Mouse (Mus musculus) mesoderm, embryonic 11.5 days (tissue): Measurements from ENCODE around the gene 1520401A03Rik.
"Not testable (repeated sequence)": the region's sequence is repeated elsewhere in the genome, so short reads cannot be mapped to it uniquely, and the experiment has no call there.

ENCODE experiments used
- DNase-seq: peaks from one replicate; pipeline ENCODE4 v3.0.0-alpha.2; 2012; ENCODE audit warnings: low read depth, low spot score

1520401A03Rik gene

GRCm38 (mm10) chr17:23722376-23723125 lies at the start of gene 1520401A03Rik:
Gene 1520401A03Rik (minus strand): TSS chr17:23722783.
- DNase-seq = no peak

- DNase-seq = not testable (repeated sequence)
These were observed 49.6 kb upstream of the 1520401A03Rik start for GRCm38 (mm10) chr17:23772219-23772556.

- peak; percentile 99 for DNase-seq
These were observed 49.0 kb upstream of the 1520401A03Rik start, which contains the start of gene Flywch1 for GRCm38 (mm10) chr17:23771284-23772218. Gene Flywch1 (minus strand): TSS chr17:23771602.

GRCm38 (mm10) chr17:23770896-23771283 lies 48.3 kb upstream of the 1520401A03Rik start:
- DNase-seq = peak; percentile 44

GRCm38 (mm10) chr17:23770493-23770892 lies 47.9 kb upstream of the 1520401A03Rik start:
- no peak for DNase-seq

GRCm38 (mm10) chr17:23762976-23763375 lies 40.4 kb upstream of the 1520401A03Rik start:
- DNase-seq = no peak

GRCm38 (mm10) chr17:23761155-23761554 lies 38.6 kb upstream of the 1520401A03Rik start:
- DNase-seq = no peak

- DNase-seq = no peak
These were observed 37.6 kb upstream of the 1520401A03Rik start for GRCm38 (mm10) chr17:23760231-23760630.

- DNase-seq = no peak
These were observed 36.2 kb upstream of the 1520401A03Rik start for GRCm38 (mm10) chr17:23758801-23759200.

GRCm38 (mm10) chr17:23757581-23757980 lies 35.0 kb upstream of the 1520401A03Rik start:
- no peak for DNase-seq

GRCm38 (mm10) chr17:23755689-23756088 lies 33.1 kb upstream of the 1520401A03Rik start:
- no peak for DNase-seq

GRCm38 (mm10) chr17:23749400-23750191 lies 27.0 kb upstream of the 1520401A03Rik start:
- DNase-seq = no peak

- DNase-seq = peak; percentile 87
These were observed 26.2 kb upstream of the 1520401A03Rik start for GRCm38 (mm10) chr17:23748631-23749391.

GRCm38 (mm10) chr17:23748026-23748425 lies 25.4 kb upstream of the 1520401A03Rik start:
- no peak for DNase-seq

GRCm38 (mm10) chr17:23747471-23747870 lies 24.9 kb upstream of the 1520401A03Rik start:
- no peak for DNase-seq

GRCm38 (mm10) chr17:23746767-23747166 lies 24.2 kb upstream of the 1520401A03Rik start:
- DNase-seq = no peak

GRCm38 (mm10) chr17:23746311-23746710 lies 23.7 kb upstream of the 1520401A03Rik start:
- DNase-seq = no peak

GRCm38 (mm10) chr17:23745301-23746251 lies 23.0 kb upstream of the 1520401A03Rik start, which contains the start of gene Kremen2:
Gene Kremen2 (minus strand): TSS chr17:23745833.
- no peak for DNase-seq

GRCm38 (mm10) chr17:23744651-23745050 lies 22.1 kb upstream of the 1520401A03Rik start:
- DNase-seq = no peak

- no peak for DNase-seq
These were observed 21.5 kb upstream of the 1520401A03Rik start for GRCm38 (mm10) chr17:23744076-23744475.
